Mouse (Mus musculus): ENCODE data around the gene Mast4.

Gene Mast4

GRCm38 (mm10) chr13:102919741-102920140 is 414.6 kb downstream of the Mast4 start:
- DNase-seq (ENCODE audit: low spot score), result no peak

DNA sequence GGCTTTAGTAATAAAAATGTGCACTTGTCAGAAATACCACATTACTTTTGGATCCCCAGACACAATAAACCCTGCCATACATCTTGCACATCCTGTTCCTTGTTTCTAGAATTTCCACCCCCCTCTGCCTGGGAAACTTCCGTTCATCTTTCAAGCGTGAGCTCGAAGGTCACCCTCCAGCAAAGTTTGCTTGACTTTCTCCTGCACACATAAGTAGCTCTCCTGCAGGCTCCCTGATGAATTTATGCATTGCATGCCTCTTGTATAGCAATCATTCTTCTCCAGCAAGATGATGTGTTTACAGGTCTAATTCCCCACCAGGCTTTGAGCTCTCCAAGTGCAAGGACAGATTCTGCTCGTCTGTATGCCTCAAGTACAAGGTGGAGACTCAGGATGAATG is 415.7 kb downstream of the Mast4 start:
- no peak for DNase-seq (ENCODE audit: low spot score)

- DNase-seq (ENCODE audit: low spot score), result no peak
Observed at GRCm38 (mm10) chr13:102915341-102915740, 419.0 kb downstream of the Mast4 start.

DNA sequence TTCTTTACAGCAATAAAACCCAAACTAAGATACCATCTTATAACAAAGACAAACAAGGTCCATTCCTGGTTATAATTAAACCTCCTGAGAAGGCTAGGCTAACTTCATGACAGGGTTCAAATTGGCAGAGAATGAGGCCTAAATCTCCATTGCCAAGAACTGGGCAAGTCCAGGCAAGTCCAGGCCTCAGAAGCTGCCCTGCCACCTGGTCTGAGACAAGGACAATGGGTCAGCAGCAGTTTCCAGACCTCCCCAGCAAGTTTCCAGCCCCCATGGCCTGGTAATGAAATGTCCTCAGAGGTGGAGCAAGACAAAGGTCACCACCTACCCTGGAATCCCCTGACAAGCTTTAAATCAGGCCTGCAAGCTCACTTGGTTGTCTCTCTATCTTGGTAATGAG is 419.5 kb downstream of the Mast4 start:
- DNase-seq (ENCODE audit: low spot score), result no peak

DNA sequence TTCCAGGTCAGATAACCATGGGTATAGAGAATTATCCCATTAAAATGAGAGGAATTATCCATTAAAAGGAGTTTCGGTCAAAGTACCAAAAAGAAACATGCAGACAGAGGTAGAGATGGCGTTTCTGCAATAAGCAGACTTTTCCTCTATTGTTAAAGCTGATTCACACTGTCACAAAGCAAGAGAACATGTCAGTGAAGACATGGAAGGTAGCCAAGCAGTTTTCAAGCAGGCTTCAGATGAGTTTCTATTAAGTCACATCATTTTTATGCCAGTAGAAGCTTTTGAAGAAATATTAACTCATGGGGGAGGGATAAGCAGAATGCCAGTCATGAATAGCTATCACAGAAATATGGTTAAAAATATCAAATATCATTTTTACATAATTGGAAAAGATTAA is 420.4 kb downstream of the Mast4 start:
- no peak for DNase-seq (ENCODE audit: low spot score)

DNA sequence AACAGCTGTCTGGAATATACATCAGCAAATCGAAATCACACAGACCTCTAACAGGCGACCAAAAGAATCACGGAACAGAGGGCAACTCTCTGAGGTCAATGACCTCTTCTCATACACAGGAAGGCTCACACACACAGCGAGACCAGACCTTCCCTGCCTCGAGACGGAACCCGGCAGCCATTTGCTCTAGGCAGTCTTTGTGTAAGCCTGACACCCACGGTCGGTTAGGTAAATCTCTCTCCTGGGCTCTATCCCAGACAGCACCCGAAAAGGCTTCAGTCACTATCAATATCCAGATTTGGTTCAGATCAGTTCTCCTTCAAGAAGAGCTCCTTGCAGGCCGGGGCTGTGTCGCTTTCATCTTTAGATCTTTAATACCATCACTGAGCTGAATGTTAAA is 421.4 kb downstream of the Mast4 start:
- DNase-seq (ENCODE audit: low spot score), result no peak

- DNase-seq (ENCODE audit: low spot score), result no peak
Observed at GRCm38 (mm10) chr13:102909654-102910418, 424.5 kb downstream of the Mast4 start.

DNA sequence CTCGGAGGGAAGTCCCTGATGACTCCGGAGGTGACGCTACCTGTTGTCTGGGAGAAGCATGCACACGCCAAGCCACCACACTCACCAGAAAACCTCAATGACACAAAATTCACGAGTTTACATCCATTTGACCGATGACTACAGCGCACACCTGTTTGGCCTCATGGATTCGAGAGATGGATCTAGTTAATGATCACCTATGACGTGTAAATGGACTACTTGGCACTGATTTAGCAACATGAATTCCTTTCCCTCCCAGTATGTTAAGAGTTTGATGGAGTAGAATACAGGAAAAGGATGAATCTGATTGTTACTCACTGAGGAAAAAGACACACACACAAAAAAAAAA is 427.7 kb downstream of the Mast4 start:
- DNase-seq (ENCODE audit: low spot score), result no peak

DNA sequence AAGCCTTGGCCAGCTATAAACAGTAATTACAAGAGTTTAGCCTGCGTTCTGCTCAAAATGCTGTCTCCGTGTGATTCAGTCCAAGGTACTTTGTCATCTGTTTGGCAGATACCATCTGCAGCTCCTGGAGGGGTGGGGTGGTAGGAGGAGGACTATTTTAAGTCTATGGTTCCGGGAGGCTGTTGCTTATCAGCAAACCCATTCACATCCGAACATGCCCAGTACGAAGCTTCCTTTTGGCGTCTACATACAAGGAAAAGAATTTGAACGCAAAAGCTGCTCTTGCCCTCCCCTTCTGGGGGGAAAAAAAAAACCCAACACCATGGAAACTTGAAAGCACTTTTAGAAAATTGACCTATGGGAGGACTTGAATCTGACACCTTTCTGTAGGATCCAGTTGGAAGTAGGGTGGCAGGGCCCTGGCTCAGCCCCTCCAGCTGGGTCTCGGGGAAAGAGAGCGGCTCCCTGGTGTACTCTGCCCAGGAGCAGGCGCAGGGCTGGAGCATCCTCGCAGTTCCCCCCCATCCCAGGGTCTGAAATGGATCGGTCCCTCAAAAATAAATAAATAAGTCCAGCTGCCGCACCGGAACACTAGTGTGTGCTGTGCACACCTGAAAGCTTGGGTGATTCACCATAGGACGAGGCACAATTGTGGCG is 428.2 kb downstream of the Mast4 start:
- DNase-seq (ENCODE audit: low spot score), result peak; percentile 90

- DNase-seq (ENCODE audit: low spot score), result no peak
Observed at GRCm38 (mm10) chr13:102905361-102905950, 428.8 kb downstream of the Mast4 start.

- no peak for DNase-seq (ENCODE audit: low spot score)
Observed at GRCm38 (mm10) chr13:102903689-102904088, 430.6 kb downstream of the Mast4 start.

GRCm38 (mm10) chr13:102902123-102902522 is 432.2 kb downstream of the Mast4 start:
- no peak for DNase-seq (ENCODE audit: low spot score)

GRCm38 (mm10) chr13:102900531-102900930 is 433.8 kb downstream of the Mast4 start:
- DNase-seq (ENCODE audit: low spot score), result no peak

DNA sequence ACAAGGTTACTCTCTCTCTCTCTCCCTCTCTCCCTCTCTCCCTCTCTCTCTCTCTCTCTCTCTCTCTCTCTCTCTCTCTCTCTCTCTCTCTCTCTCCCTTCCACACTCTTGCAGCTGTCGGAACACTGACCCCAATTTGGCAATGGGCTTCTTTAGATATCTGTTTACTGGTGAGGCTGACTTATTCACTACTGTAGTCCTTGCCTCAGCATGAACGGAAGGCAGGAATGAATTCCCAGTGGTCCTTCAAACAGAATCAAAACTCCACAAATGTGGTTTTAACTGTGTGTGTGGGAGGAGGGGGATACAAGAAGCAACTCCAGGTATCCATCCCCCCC is 434.2 kb downstream of the Mast4 start:
- DNase-seq (ENCODE audit: low spot score), result no peak

DNA sequence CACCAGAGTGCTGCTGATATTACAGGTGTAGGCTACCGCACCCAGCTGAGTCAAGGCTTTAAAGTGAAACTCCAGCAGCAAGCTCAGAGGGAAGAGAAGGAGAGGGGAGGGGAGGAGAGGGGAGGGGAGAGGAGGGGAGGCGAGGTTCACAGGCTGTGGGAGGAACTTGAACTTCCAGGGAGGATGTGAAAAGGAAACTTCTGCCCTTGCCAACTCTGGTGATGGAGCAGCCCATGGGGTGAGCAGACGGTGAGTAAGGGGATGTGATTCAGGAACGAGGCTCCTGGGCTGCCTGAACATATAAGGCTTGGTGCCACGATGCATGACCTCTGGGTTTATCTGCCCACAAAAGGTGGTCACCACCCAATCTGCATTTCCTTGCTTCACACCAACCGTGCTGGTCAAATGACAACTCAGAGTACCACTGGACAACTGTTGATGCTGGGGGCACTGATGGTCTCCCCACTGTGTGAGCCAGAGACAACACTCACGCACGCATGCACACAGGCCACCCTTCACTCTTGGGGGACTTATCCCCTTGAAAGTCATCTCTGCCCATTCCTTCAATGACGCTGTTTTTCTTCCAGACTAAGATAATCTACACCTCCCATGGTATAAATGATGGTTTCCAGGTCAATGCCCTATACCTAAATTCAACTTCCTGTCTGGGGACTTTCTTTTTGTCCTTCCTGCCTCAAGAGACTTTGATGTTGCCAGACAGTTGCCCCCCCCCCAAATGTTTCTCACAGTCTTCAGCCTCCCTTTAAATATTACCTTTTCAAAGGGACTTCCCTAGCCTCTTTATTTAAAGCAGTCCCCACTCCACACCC is 434.8 kb downstream of the Mast4 start:
- DNase-seq (ENCODE audit: low spot score), result no peak

GRCm38 (mm10) chr13:102898374-102899131 is 435.7 kb downstream of the Mast4 start:
- peak; percentile 85 for DNase-seq (ENCODE audit: low spot score)

GRCm38 (mm10) chr13:102896322-102896721 is 438.0 kb downstream of the Mast4 start:
- peak; percentile 54 for DNase-seq (ENCODE audit: low spot score)

GRCm38 (mm10) chr13:102895894-102896293 is 438.4 kb downstream of the Mast4 start:
- DNase-seq (ENCODE audit: low spot score), result no peak

DNA sequence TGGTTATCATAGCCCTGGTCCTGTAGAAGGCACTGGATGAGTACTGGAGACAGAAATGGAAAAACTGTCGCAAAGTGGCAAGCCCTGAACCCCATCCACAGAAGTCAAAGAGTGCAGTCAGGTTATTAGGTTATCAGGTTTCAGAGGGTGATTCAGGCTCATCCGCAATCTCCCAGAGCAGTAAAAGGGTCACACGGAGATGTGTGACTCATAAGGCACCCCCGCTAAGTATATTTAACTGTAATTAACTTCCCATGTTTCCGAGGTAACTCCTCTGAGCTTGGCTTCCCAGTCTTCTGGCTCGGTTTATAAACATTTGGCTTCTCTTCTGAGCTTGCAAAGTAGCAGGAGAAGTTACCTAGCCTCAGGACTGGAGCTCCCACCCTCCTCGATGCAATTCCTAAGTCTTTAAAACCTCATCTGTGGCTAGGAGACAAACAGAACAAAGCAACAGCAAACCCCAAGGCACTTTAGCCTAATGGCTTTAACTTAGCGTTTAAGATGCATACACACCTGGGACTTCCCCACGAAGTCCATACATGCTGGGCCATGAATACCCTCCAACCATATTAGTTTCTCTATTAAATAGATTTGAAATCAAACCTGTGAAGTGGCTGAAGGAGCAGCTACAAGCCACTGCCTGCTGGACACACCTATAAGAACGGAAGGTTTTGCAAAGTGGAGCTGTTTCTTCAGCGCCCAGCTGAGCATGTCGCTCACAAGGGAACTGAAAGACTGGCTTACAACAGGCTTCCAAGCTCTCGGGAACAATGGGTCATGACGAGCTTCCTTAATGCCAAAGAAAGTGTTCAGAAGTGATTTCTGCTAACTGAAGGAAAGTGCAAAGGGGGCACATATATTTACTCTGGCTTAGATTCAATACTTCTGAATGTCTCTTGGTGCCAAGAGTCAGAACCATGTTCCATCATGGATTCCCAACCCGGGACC is 439.7 kb downstream of the Mast4 start:
- DNase-seq (ENCODE audit: low spot score), result no peak

GRCm38 (mm10) chr13:102892783-102893182 is 441.5 kb downstream of the Mast4 start:
- no peak for DNase-seq (ENCODE audit: low spot score)

GRCm38 (mm10) chr13:102889989-102890388 is 444.3 kb downstream of the Mast4 start:
- DNase-seq (ENCODE audit: low spot score), result no peak
